Mouse (Mus musculus) right cerebral cortex, postnatal 4 days (tissue): ENCODE data around the gene Ifi27.
"Not testable (repeated sequence)": the region's sequence is repeated elsewhere in the genome, so short reads cannot be mapped to it uniquely, and the experiment has no call there.

Experiments
- DNase-seq: peaks from one replicate; pipeline ENCODE4 v3.0.0-alpha.2; 2022

Ifi27 gene

GRCm38 (mm10) chr12:103457140-103457539, 23.1 kb downstream of the Ifi27 start, which contains the start of gene Ifi27l2b:
Gene Ifi27l2b, minus strand, starts transcription at chr12:103457223.
- no peak for DNase-seq

- no peak for DNase-seq
Observed at GRCm38 (mm10) chr12:103474481-103474880, 40.5 kb downstream of the Ifi27 start.

- no peak for DNase-seq
Observed at GRCm38 (mm10) chr12:103476779-103477389, 42.9 kb downstream of the Ifi27 start.

- no peak for DNase-seq
Observed at GRCm38 (mm10) chr12:103477461-103478015, 43.5 kb downstream of the Ifi27 start.

- no peak for DNase-seq
Observed at GRCm38 (mm10) chr12:103481671-103482070, 47.7 kb downstream of the Ifi27 start.

GRCm38 (mm10) chr12:103482781-103483180, 48.8 kb downstream of the Ifi27 start:
- DNase-seq, result no peak

GRCm38 (mm10) chr12:103484200-103484972, 50.4 kb downstream of the Ifi27 start:
- DNase-seq, result not testable (repeated sequence)

- DNase-seq, result no peak
Observed at GRCm38 (mm10) chr12:103486726-103487125, 52.7 kb downstream of the Ifi27 start.

- DNase-seq, result no peak
Observed at GRCm38 (mm10) chr12:103487276-103487675, 53.3 kb downstream of the Ifi27 start.

- no peak for DNase-seq
Observed at GRCm38 (mm10) chr12:103487750-103488149, 53.7 kb downstream of the Ifi27 start.
